Comparison of ENCODE assay signal across 23 mouse cellular contexts in the genomic region with DNA sequence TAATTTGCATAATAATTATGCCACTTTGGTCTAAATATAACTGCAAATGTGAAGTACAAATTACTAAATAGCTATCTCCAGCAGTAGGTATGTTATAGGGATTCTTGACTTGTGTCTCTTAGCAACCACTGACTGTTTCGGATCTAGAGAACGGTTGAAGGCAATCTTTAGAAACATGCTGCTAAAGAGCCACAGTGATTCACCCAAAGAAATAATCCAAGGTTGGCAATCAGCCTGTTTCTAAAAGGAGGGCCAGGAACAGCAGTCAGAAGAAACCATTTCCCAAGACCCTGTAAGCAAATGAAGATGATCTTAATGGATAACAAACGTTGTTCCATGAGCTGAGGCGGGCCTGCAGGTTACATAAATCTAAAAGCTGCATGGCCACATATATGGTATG.
DNase-seq lines count a peak whose midpoint lies in the region; ATAC-seq and TF ChIP-seq lines count a peak whose summit lies in the region.
"Had no signal": no experiment of that assay in that cellular context is flagged by ENCODE, and none has a peak within 500 bp of the region (broad histone marks: within the 10 kb centered on the region; RNA-seq: fewer than 3 reads in every experiment).

No protein-coding gene starts in this region.

- peaks cover 17% of the 10 kb centered on the region for H3K4me1 ChIP-seq in heart, embryonic 12.5 days (replicated peaks)
- peaks cover 49% of the 10 kb centered on the region for H3K4me1 ChIP-seq in liver, adult 2 months (ENCODE audit: control insufficient read depth, insufficient read depth, low read length)
- H3K4me1 ChIP-seq in liver, embryonic 11.5 days (replicated peaks; ENCODE audit: control insufficient read depth, insufficient read depth, low read length) = peaks cover 9% of the 10 kb centered on the region

- DNase-seq in heart, postnatal 25 days (ENCODE audit: low spot score) = no peak
- no peak for DNase-seq in liver, adult 2 months (ENCODE audit: extremely low read depth, low read depth, low spot score)
- no peak for DNase-seq in liver, embryonic 11.5 days (ENCODE audit: low spot score)
- DNase-seq in 3T3-L1 (ENCODE audit: low read depth, low spot score) = peak; percentile 15
- DNase-seq in brain, adult 2 months (ENCODE audit: low read depth, low spot score) = peak; percentile 78
- DNase-seq in ovary, adult 18-20 months (ENCODE audit: low spot score) = no peak
- no peak for DNase-seq in kidney, postnatal 36 days
- DNase-seq: adrenal gland, postnatal 10 days; cerebellum, adult 18-20 months; cerebellum, postnatal 25 days; heart, postnatal 10 days; liver, embryonic 13.5 days; lung, embryonic 14.5 days; retina, postnatal 1 day; thymus, postnatal 25 days had no signal

- H3K4me2 ChIP-seq in heart, embryonic 12.5 days = no peak overlapping the region
- no peak overlapping the region for H3K4me2 ChIP-seq in liver, embryonic 11.5 days
- H3K4me2 ChIP-seq: forebrain, embryonic 13.5 days; hindbrain, embryonic 13.5 days; kidney, embryonic 15.5 days; liver, embryonic 13.5 days; lung, embryonic 14.5 days had no signal

- no peak for TF ChIP-seq POLR2A in liver, adult 2 months (IDR thresholded peaks at IDR 0.05; ENCODE audit: extremely low read depth, insufficient read depth, low read length)

- no peaks in the 10 kb centered on the region for H3K9me3 ChIP-seq in heart, embryonic 12.5 days (replicated peaks)
- H3K9me3 ChIP-seq in liver, embryonic 11.5 days (ENCODE audit: control insufficient read depth, low read length) = no peaks in the 10 kb centered on the region
- H3K9me3 ChIP-seq: forebrain, embryonic 13.5 days; heart, embryonic 10.5 days; hindbrain, embryonic 13.5 days; kidney, embryonic 15.5 days; liver, embryonic 13.5 days; midbrain, embryonic 10.5 days had no signal

- H3K27me3 ChIP-seq in heart, embryonic 12.5 days (replicated peaks) = no peaks in the 10 kb centered on the region
- H3K27me3 ChIP-seq in liver, adult 2 months (ENCODE audit: control insufficient read depth, insufficient read depth, low read length) = no peaks in the 10 kb centered on the region
- no peaks in the 10 kb centered on the region for H3K27me3 ChIP-seq in liver, embryonic 11.5 days (replicated peaks; ENCODE audit: control insufficient read depth, insufficient read depth, low read length)
- H3K27me3 ChIP-seq: forebrain, embryonic 13.5 days; hindbrain, embryonic 13.5 days; kidney, embryonic 15.5 days; liver, embryonic 13.5 days had no signal

- H3K4me3 ChIP-seq in heart, embryonic 12.5 days = no peak overlapping the region
- H3K4me3 ChIP-seq in liver, adult 2 months (ENCODE audit: insufficient read depth, low read depth, low read length) = no peak overlapping the region
- no peak overlapping the region for H3K4me3 ChIP-seq in liver, embryonic 11.5 days (ENCODE audit: low read depth, low read length)
- H3K4me3 ChIP-seq: forebrain, embryonic 13.5 days; heart, embryonic 10.5 days; hindbrain, embryonic 13.5 days; kidney, embryonic 15.5 days; liver, embryonic 13.5 days; midbrain, embryonic 10.5 days had no signal

- intact Hi-C loops in heart, postnatal 25 days (cut with DNase I) = no loop called here

- TF ChIP-seq CTCF in liver, adult 2 months (IDR thresholded peaks at IDR 0.05; ENCODE audit: low read depth, low read length) = no peak

- H3K36me3 ChIP-seq in heart, embryonic 12.5 days = peaks cover 8% of the 10 kb centered on the region; the same call in 1 of the 2 replicates
- H3K36me3 ChIP-seq in liver, adult 2 months (ENCODE audit: control insufficient read depth, insufficient read depth, low read length) = peaks cover 6% of the 10 kb centered on the region; the same call in 1 of the 2 replicates
- no peaks in the 10 kb centered on the region for H3K36me3 ChIP-seq in liver, embryonic 11.5 days (ENCODE audit: control insufficient read depth, insufficient read depth, low read length)
- H3K36me3 ChIP-seq: liver, embryonic 13.5 days had no signal

- ATAC-seq in heart, embryonic 12.5 days (ENCODE audit: insufficient number of reproducible peaks, low FRiP score) = no peak
- no peak for ATAC-seq in liver, embryonic 11.5 days (replicated peaks; ENCODE audit: low FRiP score)
- ATAC-seq: forebrain, embryonic 13.5 days; intestine, postnatal 0 days had no signal

- peak overlapping the region; percentile 38 for H3K27ac ChIP-seq in heart, embryonic 12.5 days (ENCODE audit: poor library complexity, severe bottlenecking)
- H3K27ac ChIP-seq in liver, adult 2 months (replicated peaks; ENCODE audit: insufficient read depth, low read depth, low read length) = 0 out of 2 replicates have a peak overlapping the region, but pooled peaks have one; percentile 13
- no peak overlapping the region for H3K27ac ChIP-seq in liver, embryonic 11.5 days (ENCODE audit: low read depth, low read length)
- H3K27ac ChIP-seq: forebrain, embryonic 13.5 days; heart, embryonic 10.5 days; hindbrain, embryonic 13.5 days; kidney, embryonic 15.5 days; liver, embryonic 13.5 days; macrophage; midbrain, embryonic 10.5 days had no signal

- H3K79me2 ChIP-seq in liver, adult 2 months (ENCODE audit: control insufficient read depth, insufficient read depth, low read length) = peaks cover 47% of the 10 kb centered on the region

- 72% methylated on average over 4 of the region's 4 CpGs for WGBS in heart, embryonic 12.5 days
- WGBS in liver, adult 2 months = 84% methylated on average over 4 of the region's 4 CpGs
- 90% methylated on average over 4 of the region's 4 CpGs for WGBS in liver, embryonic 11.5 days

- no peak overlapping the region for H3K9ac ChIP-seq in heart, embryonic 12.5 days
- no peak overlapping the region for H3K9ac ChIP-seq in liver, adult 2 months (ENCODE audit: low read depth, low read length)
- no peak overlapping the region for H3K9ac ChIP-seq in liver, embryonic 11.5 days (ENCODE audit: low read depth, low read length)
- H3K9ac ChIP-seq: forebrain, embryonic 13.5 days; hindbrain, embryonic 13.5 days; kidney, embryonic 15.5 days; liver, embryonic 13.5 days; lung, embryonic 14.5 days had no signal

Comparison
In these comparisons a context has a peak if more than half of its experiments do, and no peak if none do; other contexts are left out.
1. DNase-seq: peak in 3T3-L1 (single experiment) and brain, adult 2 months (single experiment); none in heart, postnatal 25 days (single experiment), liver, adult 2 months (single experiment), liver, embryonic 11.5 days (single experiment), ovary, adult 18-20 months (single experiment) and kidney, postnatal 36 days (0 of 2).